Mouse (Mus musculus): ENCODE measurements at regions not wholly inside any gene's neighbourhood (a gene's known extent, or its start where the extent isn't known, plus 50 kb on each side); places are given as distances from the start of the nearest gene placed in this dataset.

- H3K36me3 ChIP-seq (replicated peaks; ENCODE audit: control insufficient read depth, insufficient read depth, low read depth, low read length), result no peaks in the 10 kb centered on the region
- H3K4me1 ChIP-seq (ENCODE audit: control insufficient read depth, insufficient read depth, low read length), result no peaks in the 10 kb centered on the region; the same call in 1 of the 2 replicates
- H3K27ac ChIP-seq (replicated peaks; ENCODE audit: low read depth, low read length), result no peak overlapping the region
- DNase-seq (ENCODE audit: low spot score), result peak; percentile 33
- H3K9me3 ChIP-seq (replicated peaks; ENCODE audit: control insufficient read depth, low read length), result no peaks in the 10 kb centered on the region
- no peak overlapping the region for H3K4me2 ChIP-seq (ENCODE audit: low read depth, low read length)
- WGBS, result 43% methylated on average over 10 of the region's 10 CpGs
- H3K9ac ChIP-seq (replicated peaks; ENCODE audit: low read length), result no peak overlapping the region
- H3K27me3 ChIP-seq (ENCODE audit: control insufficient read depth, insufficient read depth, low read length), result no peaks in the 10 kb centered on the region
- no peak overlapping the region for H3K4me3 ChIP-seq (ENCODE audit: low read depth, low read length)
- ATAC-seq (replicated peaks; ENCODE audit: insufficient number of reproducible peaks, low FRiP score, low TSS enrichment, low read depth), result 0 out of 2 replicates have a peak, but pooled peaks have one; percentile 22
These were observed 1196.2 kb upstream of the A1bg start for GRCm38 (mm10) chr15:62118997-62119396.

- no peak overlapping the region for H3K27ac ChIP-seq (replicated peaks; ENCODE audit: low read depth, low read length)
- no peak for DNase-seq (ENCODE audit: low spot score)
- no peak overlapping the region for H3K4me3 ChIP-seq (ENCODE audit: low read depth, low read length)
- no peak for ATAC-seq (replicated peaks; ENCODE audit: insufficient number of reproducible peaks, low FRiP score, low TSS enrichment, low read depth)
- no peak overlapping the region for H3K4me2 ChIP-seq (ENCODE audit: low read depth, low read length)
- WGBS, result 73% methylated on average over 1 of the region's 1 CpGs
- H3K9me3 ChIP-seq (replicated peaks; ENCODE audit: control insufficient read depth, low read length), result no peaks in the 10 kb centered on the region
- H3K9ac ChIP-seq (replicated peaks; ENCODE audit: low read length), result no peak overlapping the region
- no peaks in the 10 kb centered on the region for H3K36me3 ChIP-seq (replicated peaks; ENCODE audit: control insufficient read depth, insufficient read depth, low read depth, low read length)
- H3K27me3 ChIP-seq (ENCODE audit: control insufficient read depth, insufficient read depth, low read length), result no peaks in the 10 kb centered on the region
- no peaks in the 10 kb centered on the region; the same call in 1 of the 2 replicates for H3K4me1 ChIP-seq (ENCODE audit: control insufficient read depth, insufficient read depth, low read length)
These were observed 1193.4 kb upstream of the A1bg start for GRCm38 (mm10) chr15:62116184-62116583.

- Histone ChIP-seq H3K4me2 (ENCODE audit: low read depth, low read length) (no peak overlapping the region), H3K36me3 (replicated peaks; ENCODE audit: control insufficient read depth, insufficient read depth, low read depth, low read length) (no peaks in the 10 kb centered on the region), H3K9ac (replicated peaks; ENCODE audit: low read length) (no peak overlapping the region), H3K4me1 (ENCODE audit: control insufficient read depth, insufficient read depth, low read length) (no peaks in the 10 kb centered on the region; the same call in 1 of the 2 replicates), H3K4me3 (ENCODE audit: low read depth, low read length) (no peak overlapping the region), H3K9me3 (replicated peaks; ENCODE audit: control insufficient read depth, low read length) (no peaks in the 10 kb centered on the region), H3K27me3 (ENCODE audit: control insufficient read depth, insufficient read depth, low read length) (no peaks in the 10 kb centered on the region), H3K27ac (replicated peaks; ENCODE audit: low read depth, low read length) (no peak overlapping the region)
- WGBS, result 72% methylated on average over 4 of the region's 4 CpGs
- DNase-seq (ENCODE audit: low spot score), result no peak
- ATAC-seq (replicated peaks; ENCODE audit: insufficient number of reproducible peaks, low FRiP score, low TSS enrichment, low read depth), result no peak
These were observed 1192.0 kb upstream of the A1bg start for GRCm38 (mm10) chr15:62114815-62115214.

GRCm38 (mm10) chr15:62112151-62112550 is 1189.3 kb upstream of the A1bg start:
- H3K4me3 ChIP-seq (ENCODE audit: low read depth, low read length), result no peak overlapping the region
- no peaks in the 10 kb centered on the region for H3K9me3 ChIP-seq (replicated peaks; ENCODE audit: control insufficient read depth, low read length)
- DNase-seq (ENCODE audit: low spot score) (no peak), ATAC-seq (replicated peaks; ENCODE audit: insufficient number of reproducible peaks, low FRiP score, low TSS enrichment, low read depth) (no peak)
- no peak overlapping the region for H3K27ac ChIP-seq (replicated peaks; ENCODE audit: low read depth, low read length)
- H3K4me1 ChIP-seq (ENCODE audit: control insufficient read depth, insufficient read depth, low read length), result no peaks in the 10 kb centered on the region
- H3K4me2 ChIP-seq (ENCODE audit: low read depth, low read length), result no peak overlapping the region
- H3K27me3 ChIP-seq (ENCODE audit: control insufficient read depth, insufficient read depth, low read length), result no peaks in the 10 kb centered on the region
- no peak overlapping the region for H3K9ac ChIP-seq (replicated peaks; ENCODE audit: low read length)
- H3K36me3 ChIP-seq (replicated peaks; ENCODE audit: control insufficient read depth, insufficient read depth, low read depth, low read length), result no peaks in the 10 kb centered on the region
- 85% methylated on average over 2 of the region's 2 CpGs for WGBS

- H3K27me3 ChIP-seq (ENCODE audit: control insufficient read depth, insufficient read depth, low read length), result no peaks in the 10 kb centered on the region
- no peaks in the 10 kb centered on the region for H3K9me3 ChIP-seq (replicated peaks; ENCODE audit: control insufficient read depth, low read length)
- H3K4me3 ChIP-seq (ENCODE audit: low read depth, low read length), result no peak overlapping the region
- H3K27ac ChIP-seq (replicated peaks; ENCODE audit: low read depth, low read length), result no peak overlapping the region
- no peak overlapping the region for H3K4me2 ChIP-seq (ENCODE audit: low read depth, low read length)
- DNase-seq (ENCODE audit: low spot score) (no peak), ATAC-seq (replicated peaks; ENCODE audit: insufficient number of reproducible peaks, low FRiP score, low TSS enrichment, low read depth) (no peak)
- peaks cover 4% of the 10 kb centered on the region; the same call in 1 of the 2 replicates for H3K4me1 ChIP-seq (ENCODE audit: control insufficient read depth, insufficient read depth, low read length)
- no peak overlapping the region for H3K9ac ChIP-seq (replicated peaks; ENCODE audit: low read length)
- H3K36me3 ChIP-seq (replicated peaks; ENCODE audit: control insufficient read depth, insufficient read depth, low read depth, low read length), result no peaks in the 10 kb centered on the region
- WGBS, result 88% methylated on average over 3 of the region's 3 CpGs
These were observed 1185.2 kb upstream of the A1bg start for GRCm38 (mm10) chr15:62107976-62108375.

GRCm38 (mm10) chr15:62106518-62106975 is 1183.7 kb upstream of the A1bg start:
- peaks cover 4% of the 10 kb centered on the region; the same call in 1 of the 2 replicates for H3K4me1 ChIP-seq (ENCODE audit: control insufficient read depth, insufficient read depth, low read length)
- H3K4me3 ChIP-seq (ENCODE audit: low read depth, low read length), result no peak overlapping the region
- H3K9me3 ChIP-seq (replicated peaks; ENCODE audit: control insufficient read depth, low read length), result no peaks in the 10 kb centered on the region
- ATAC-seq (replicated peaks; ENCODE audit: insufficient number of reproducible peaks, low FRiP score, low TSS enrichment, low read depth) (peak; percentile 66), DNase-seq (ENCODE audit: low spot score) (peak; percentile 67)
- no peaks in the 10 kb centered on the region for H3K27me3 ChIP-seq (ENCODE audit: control insufficient read depth, insufficient read depth, low read length)
- H3K4me2 ChIP-seq (ENCODE audit: low read depth, low read length), result no peak overlapping the region
- no peaks in the 10 kb centered on the region for H3K36me3 ChIP-seq (replicated peaks; ENCODE audit: control insufficient read depth, insufficient read depth, low read depth, low read length)
- H3K9ac ChIP-seq (replicated peaks; ENCODE audit: low read length), result no peak overlapping the region
- no peak overlapping the region for H3K27ac ChIP-seq (replicated peaks; ENCODE audit: low read depth, low read length)
- 27% methylated on average over 5 of the region's 5 CpGs for WGBS

GRCm38 (mm10) chr15:62105483-62105882 is 1182.7 kb upstream of the A1bg start:
- no peak overlapping the region for H3K4me2 ChIP-seq (ENCODE audit: low read depth, low read length)
- no peak for DNase-seq (ENCODE audit: low spot score)
- H3K4me3 ChIP-seq (ENCODE audit: low read depth, low read length), result no peak overlapping the region
- H3K9me3 ChIP-seq (replicated peaks; ENCODE audit: control insufficient read depth, low read length), result no peaks in the 10 kb centered on the region
- no peak overlapping the region for H3K27ac ChIP-seq (replicated peaks; ENCODE audit: low read depth, low read length)
- no peaks in the 10 kb centered on the region for H3K36me3 ChIP-seq (replicated peaks; ENCODE audit: control insufficient read depth, insufficient read depth, low read depth, low read length)
- H3K27me3 ChIP-seq (ENCODE audit: control insufficient read depth, insufficient read depth, low read length), result no peaks in the 10 kb centered on the region
- 69% methylated on average over 9 of the region's 9 CpGs for WGBS
- peaks cover 4% of the 10 kb centered on the region; the same call in 1 of the 2 replicates for H3K4me1 ChIP-seq (ENCODE audit: control insufficient read depth, insufficient read depth, low read length)
- no peak overlapping the region for H3K9ac ChIP-seq (replicated peaks; ENCODE audit: low read length)
- ATAC-seq (replicated peaks; ENCODE audit: insufficient number of reproducible peaks, low FRiP score, low TSS enrichment, low read depth), result no peak

GRCm38 (mm10) chr15:62104653-62105052 is 1181.8 kb upstream of the A1bg start:
- ATAC-seq (replicated peaks; ENCODE audit: insufficient number of reproducible peaks, low FRiP score, low TSS enrichment, low read depth), result no peak
- no peak for DNase-seq (ENCODE audit: low spot score)
- no peak overlapping the region for H3K4me2 ChIP-seq (ENCODE audit: low read depth, low read length)
- H3K36me3 ChIP-seq (replicated peaks; ENCODE audit: control insufficient read depth, insufficient read depth, low read depth, low read length), result no peaks in the 10 kb centered on the region
- no peak overlapping the region for H3K27ac ChIP-seq (replicated peaks; ENCODE audit: low read depth, low read length)
- no peak overlapping the region for H3K9ac ChIP-seq (replicated peaks; ENCODE audit: low read length)
- H3K9me3 ChIP-seq (replicated peaks; ENCODE audit: control insufficient read depth, low read length), result no peaks in the 10 kb centered on the region
- H3K27me3 ChIP-seq (ENCODE audit: control insufficient read depth, insufficient read depth, low read length), result no peaks in the 10 kb centered on the region
- 48% methylated on average over 7 of the region's 7 CpGs for WGBS
- no peak overlapping the region for H3K4me3 ChIP-seq (ENCODE audit: low read depth, low read length)
- peaks cover 4% of the 10 kb centered on the region; the same call in 1 of the 2 replicates for H3K4me1 ChIP-seq (ENCODE audit: control insufficient read depth, insufficient read depth, low read length)

All from embryonic facial prominence, embryonic 11.5 days (tissue).